Mouse (Mus musculus): Measurements from ENCODE around the gene Cldn13. TPM values are rescaled to one million over a fixed set of nuclear protein-coding genes. Genes with fewer than 3 reads are reported as not detected.

The Cldn13 gene
- polyA plus RNA-seq, 1 experiment from 2014 or later, result 0.23 TPM

- ATAC-seq (replicated peaks; ENCODE audit: low FRiP score, low TSS enrichment, low read depth) (no peak), DNase-seq (ENCODE audit: low spot score) (no peak)
- Histone ChIP-seq H3K4me1 (replicated peaks; ENCODE audit: control insufficient read depth, insufficient read depth, low read length) (peaks cover 13% of the 10 kb centered on the region), H3K9me3 (ENCODE audit: control insufficient read depth, low read length) (no peaks in the 10 kb centered on the region), H3K36me3 (ENCODE audit: control insufficient read depth, insufficient read depth, low read length) (no peaks in the 10 kb centered on the region), H3K27me3 (replicated peaks; ENCODE audit: control insufficient read depth, insufficient read depth, low read length) (no peaks in the 10 kb centered on the region), H3K27ac (ENCODE audit: low read depth) (no peak overlapping the region), H3K4me2 (ENCODE audit: low read length) (no peak overlapping the region), H3K4me3 (ENCODE audit: low read depth, low read length) (no peak overlapping the region), H3K9ac (ENCODE audit: low read length) (no peak overlapping the region)
- WGBS, result 78% methylated on average over 5 of the region's 5 CpGs
These were observed 22.6 kb downstream of the Cldn13 start for GRCm38 (mm10) chr5:134892717-134893116.

DNA sequence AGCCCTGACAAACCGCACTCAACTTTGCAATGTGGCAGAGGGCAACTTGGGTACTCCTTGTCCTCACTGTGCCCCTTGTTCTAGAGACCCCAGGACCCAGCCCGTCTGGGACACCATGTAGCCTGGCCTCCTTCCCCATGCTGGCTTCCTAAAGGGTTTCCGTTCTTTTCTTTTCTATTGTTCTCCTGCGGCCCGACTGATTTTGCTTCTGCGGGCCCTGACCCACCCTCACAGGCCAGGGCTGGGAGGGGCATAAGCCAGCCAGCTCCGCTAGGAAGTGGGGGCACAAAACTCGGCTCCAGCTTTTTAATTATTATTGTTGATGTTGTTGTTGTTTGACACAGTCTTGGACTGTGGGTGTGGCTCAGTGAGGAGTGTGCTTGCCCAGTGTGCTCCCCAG, 23.8 kb downstream of the Cldn13 start:
- H3K4me3 ChIP-seq (ENCODE audit: low read depth, low read length), result no peak overlapping the region
- 0 out of 2 replicates have a peak, but pooled peaks cover 7% of the 10 kb centered on the region for H3K4me1 ChIP-seq (replicated peaks; ENCODE audit: control insufficient read depth, insufficient read depth, low read length)
- no peak for DNase-seq (ENCODE audit: low spot score)
- H3K9me3 ChIP-seq (ENCODE audit: control insufficient read depth, low read length), result no peaks in the 10 kb centered on the region
- WGBS, result 81% methylated on average over 8 of the region's 8 CpGs
- no peak overlapping the region for H3K4me2 ChIP-seq (ENCODE audit: low read length)
- no peak for ATAC-seq (replicated peaks; ENCODE audit: low FRiP score, low TSS enrichment, low read depth)
- no peaks in the 10 kb centered on the region for H3K27me3 ChIP-seq (replicated peaks; ENCODE audit: control insufficient read depth, insufficient read depth, low read length)
- H3K27ac ChIP-seq (ENCODE audit: low read depth), result no peak overlapping the region
- H3K9ac ChIP-seq (ENCODE audit: low read length), result no peak overlapping the region
- no peaks in the 10 kb centered on the region for H3K36me3 ChIP-seq (ENCODE audit: control insufficient read depth, insufficient read depth, low read length)

- no peaks in the 10 kb centered on the region for H3K27me3 ChIP-seq (replicated peaks; ENCODE audit: control insufficient read depth, insufficient read depth, low read length)
- DNase-seq (ENCODE audit: low spot score) (no peak), ATAC-seq (replicated peaks; ENCODE audit: low FRiP score, low TSS enrichment, low read depth) (no peak)
- no peaks in the 10 kb centered on the region for H3K36me3 ChIP-seq (ENCODE audit: control insufficient read depth, insufficient read depth, low read length)
- H3K4me2 ChIP-seq (ENCODE audit: low read length), result no peak overlapping the region
- WGBS, result 83% methylated on average over 6 of the region's 6 CpGs
- H3K9me3 ChIP-seq (ENCODE audit: control insufficient read depth, low read length), result no peaks in the 10 kb centered on the region
- no peak overlapping the region for H3K9ac ChIP-seq (ENCODE audit: low read length)
- no peak overlapping the region for H3K4me3 ChIP-seq (ENCODE audit: low read depth, low read length)
- H3K27ac ChIP-seq (ENCODE audit: low read depth), result no peak overlapping the region
- 0 out of 2 replicates have a peak, but pooled peaks cover 5% of the 10 kb centered on the region for H3K4me1 ChIP-seq (replicated peaks; ENCODE audit: control insufficient read depth, insufficient read depth, low read length)
These were observed 24.7 kb downstream of the Cldn13 start for GRCm38 (mm10) chr5:134890601-134891054.

- 86% methylated on average over 7 of the region's 7 CpGs for WGBS
- DNase-seq (ENCODE audit: low spot score), result no peak
- H3K4me1 ChIP-seq (replicated peaks; ENCODE audit: control insufficient read depth, insufficient read depth, low read length), result no peaks in the 10 kb centered on the region
- no peak overlapping the region for H3K27ac ChIP-seq (ENCODE audit: low read depth)
- H3K36me3 ChIP-seq (ENCODE audit: control insufficient read depth, insufficient read depth, low read length), result no peaks in the 10 kb centered on the region
- no peak overlapping the region for H3K4me3 ChIP-seq (ENCODE audit: low read depth, low read length)
- no peaks in the 10 kb centered on the region for H3K9me3 ChIP-seq (ENCODE audit: control insufficient read depth, low read length)
- H3K27me3 ChIP-seq (replicated peaks; ENCODE audit: control insufficient read depth, insufficient read depth, low read length), result no peaks in the 10 kb centered on the region
- no peak overlapping the region for H3K9ac ChIP-seq (ENCODE audit: low read length)
- ATAC-seq (replicated peaks; ENCODE audit: low FRiP score, low TSS enrichment, low read depth), result no peak
- H3K4me2 ChIP-seq (ENCODE audit: low read length), result no peak overlapping the region
These were observed 26.8 kb downstream of the Cldn13 start for GRCm38 (mm10) chr5:134888505-134888904.

- no peaks in the 10 kb centered on the region for H3K36me3 ChIP-seq (ENCODE audit: control insufficient read depth, insufficient read depth, low read length)
- H3K27me3 ChIP-seq (replicated peaks; ENCODE audit: control insufficient read depth, insufficient read depth, low read length), result no peaks in the 10 kb centered on the region
- H3K9ac ChIP-seq (ENCODE audit: low read length), result no peak overlapping the region
- H3K27ac ChIP-seq (ENCODE audit: low read depth), result peak overlapping the region; percentile 14; the same call in 1 of the 2 replicates
- H3K9me3 ChIP-seq (ENCODE audit: control insufficient read depth, low read length), result no peaks in the 10 kb centered on the region
- 58% methylated on average over 18 of the region's 18 CpGs for WGBS
- no peaks in the 10 kb centered on the region for H3K4me1 ChIP-seq (replicated peaks; ENCODE audit: control insufficient read depth, insufficient read depth, low read length)
- no peak overlapping the region for H3K4me3 ChIP-seq (ENCODE audit: low read depth, low read length)
- DNase-seq (ENCODE audit: low spot score) (no peak), ATAC-seq (replicated peaks; ENCODE audit: low FRiP score, low TSS enrichment, low read depth) (no peak)
- H3K4me2 ChIP-seq (ENCODE audit: low read length), result no peak overlapping the region
These were observed 27.6 kb downstream of the Cldn13 start for GRCm38 (mm10) chr5:134887447-134888335.

GRCm38 (mm10) chr5:134883077-134883476, 32.2 kb downstream of the Cldn13 start:
- 62% methylated on average over 3 of the region's 3 CpGs for WGBS
- no peak overlapping the region for H3K27ac ChIP-seq (ENCODE audit: low read depth)
- no peak for ATAC-seq (replicated peaks; ENCODE audit: low FRiP score, low TSS enrichment, low read depth)

DNA sequence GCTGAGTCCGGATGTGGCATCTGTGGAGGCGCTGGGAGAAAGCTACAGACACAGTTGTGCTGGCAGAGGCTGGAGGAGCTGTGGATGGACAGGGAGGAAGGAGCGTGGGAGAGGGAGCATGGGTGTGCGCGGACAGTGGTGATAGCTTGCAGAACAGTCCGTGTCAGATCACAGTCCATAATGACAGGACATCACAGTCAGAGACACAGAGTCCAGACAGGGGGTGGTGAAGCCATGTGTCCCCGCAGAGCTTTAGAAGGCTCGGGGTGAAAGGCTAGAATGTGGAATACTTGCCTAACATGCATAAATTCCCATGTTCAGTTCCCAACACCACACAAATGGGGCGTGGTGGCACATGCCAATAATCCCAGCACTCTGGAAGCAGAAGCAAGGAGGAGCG, 38.5 kb downstream of the Cldn13 start:
- Histone ChIP-seq H3K9me3 (ENCODE audit: control insufficient read depth, low read length) (no peaks in the 10 kb centered on the region), H3K27ac (ENCODE audit: low read depth) (no peak overlapping the region), H3K4me3 (ENCODE audit: low read depth, low read length) (no peak overlapping the region), H3K36me3 (ENCODE audit: control insufficient read depth, insufficient read depth, low read length) (no peaks in the 10 kb centered on the region), H3K27me3 (replicated peaks; ENCODE audit: control insufficient read depth, insufficient read depth, low read length) (no peaks in the 10 kb centered on the region), H3K4me2 (ENCODE audit: low read length) (no peak overlapping the region), H3K9ac (ENCODE audit: low read length) (no peak overlapping the region), H3K4me1 (replicated peaks; ENCODE audit: control insufficient read depth, insufficient read depth, low read length) (no peaks in the 10 kb centered on the region)
- ATAC-seq (replicated peaks; ENCODE audit: low FRiP score, low TSS enrichment, low read depth) (no peak), DNase-seq (ENCODE audit: low spot score) (no peak)
- WGBS, result 76% methylated on average over 10 of the region's 10 CpGs

More at GRCm38 (mm10) chr5:134883077-134883476, 32.2 kb downstream of the Cldn13 start:
- no peak overlapping the region for H3K4me3 ChIP-seq (ENCODE audit: low read depth, low read length)
- H3K4me1 ChIP-seq (replicated peaks; ENCODE audit: control insufficient read depth, insufficient read depth, low read length), result no peaks in the 10 kb centered on the region
- no peak overlapping the region for H3K9ac ChIP-seq (ENCODE audit: low read length)
- H3K27me3 ChIP-seq (replicated peaks; ENCODE audit: control insufficient read depth, insufficient read depth, low read length), result no peaks in the 10 kb centered on the region
- DNase-seq (ENCODE audit: low spot score), result no peak
- no peaks in the 10 kb centered on the region for H3K36me3 ChIP-seq (ENCODE audit: control insufficient read depth, insufficient read depth, low read length)
- no peaks in the 10 kb centered on the region for H3K9me3 ChIP-seq (ENCODE audit: control insufficient read depth, low read length)
- H3K4me2 ChIP-seq (ENCODE audit: low read length), result no peak overlapping the region

- Histone ChIP-seq H3K4me3 (ENCODE audit: low read depth, low read length) (no peak overlapping the region), H3K4me1 (replicated peaks; ENCODE audit: control insufficient read depth, insufficient read depth, low read length) (no peaks in the 10 kb centered on the region), H3K27ac (ENCODE audit: low read depth) (no peak overlapping the region), H3K4me2 (ENCODE audit: low read length) (no peak overlapping the region), H3K9me3 (ENCODE audit: control insufficient read depth, low read length) (no peaks in the 10 kb centered on the region), H3K9ac (ENCODE audit: low read length) (no peak overlapping the region), H3K36me3 (ENCODE audit: control insufficient read depth, insufficient read depth, low read length) (no peaks in the 10 kb centered on the region), H3K27me3 (replicated peaks; ENCODE audit: control insufficient read depth, insufficient read depth, low read length) (no peaks in the 10 kb centered on the region)
- 92% methylated on average over 5 of the region's 5 CpGs for WGBS
- DNase-seq (ENCODE audit: low spot score) (no peak), ATAC-seq (replicated peaks; ENCODE audit: low FRiP score, low TSS enrichment, low read depth) (no peak)
These were observed 40.1 kb downstream of the Cldn13 start for GRCm38 (mm10) chr5:134875245-134875644.

Data from intestine, embryonic 14.5 days (tissue).